8 mouse cellular contexts compared by ENCODE assay signal in the genomic region with DNA sequence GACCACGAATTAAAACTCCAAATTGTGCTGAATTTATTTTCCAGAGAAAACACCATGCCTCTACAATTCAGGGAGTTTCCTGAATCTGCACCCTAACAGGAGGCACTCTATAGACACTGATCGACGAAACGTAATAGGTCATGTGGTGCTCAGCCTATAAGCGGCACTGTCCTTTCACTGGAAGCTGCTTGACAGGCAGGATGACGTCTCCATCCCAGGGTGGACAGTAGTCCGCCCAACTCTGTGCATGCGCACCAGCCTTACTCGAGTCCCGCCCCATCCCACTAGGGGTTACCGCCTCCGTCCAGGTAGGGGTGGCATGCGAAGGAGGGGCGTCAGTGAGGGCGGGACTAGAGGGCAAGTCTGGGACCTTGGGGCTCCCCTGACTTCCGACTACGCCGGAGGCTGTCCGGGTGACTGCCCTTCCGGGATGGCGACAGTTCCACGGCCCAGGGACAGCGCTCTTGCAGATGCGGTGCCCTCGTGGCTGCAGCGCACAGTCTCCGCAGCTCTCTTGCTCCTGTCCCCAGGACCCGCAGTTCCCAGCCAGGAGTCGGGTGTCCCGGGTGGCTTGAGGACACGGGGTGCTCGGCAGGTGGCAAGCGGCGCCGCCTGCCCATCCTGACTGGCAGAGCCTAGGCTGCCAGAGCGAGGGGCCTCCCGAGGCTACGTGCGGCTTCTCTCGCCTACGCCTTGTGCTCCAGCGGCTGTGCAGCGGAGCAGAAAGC. TPM values are rescaled to one million over a fixed set of nuclear protein-coding genes. Genes with fewer than 3 reads are reported as not detected.
DNase-seq lines count a peak whose midpoint lies in the region; ATAC-seq and TF ChIP-seq lines count a peak whose summit lies in the region.

TSS of gene Slc37a4 (plus strand) at position 169 of the 728 bp plus-strand sequence.

- peak within 1 kb of the TSS; percentile 96 for H3K4me2 ChIP-seq in embryonic facial prominence, embryonic 14.5 days (ENCODE audit: low read depth, low read length)
- H3K4me2 ChIP-seq in limb, embryonic 13.5 days (replicated peaks) = peak within 1 kb of the TSS; percentile 98
- H3K4me2 ChIP-seq in midbrain, embryonic 16.5 days (ENCODE audit: low read length) = peak within 1 kb of the TSS; percentile 84

- peak; percentile 97 for DNase-seq in 3T3-L1 (ENCODE audit: low read depth, low spot score)
- peak; percentile 79 to 93 for DNase-seq in adrenal gland, postnatal 4 days (ENCODE audit: low spot score in 2 of 2)
- peak; percentile 98 for DNase-seq in embryonic facial prominence, embryonic 14.5 days (ENCODE audit: low spot score)
- DNase-seq in heart, adult 2 months = peak; percentile 92 to 97
- peak; percentile 98 to 99 for DNase-seq in kidney, adult 8-10 months
- peak; percentile 85 to 96 for DNase-seq in spleen, postnatal 10 days (ENCODE audit: low spot score in 2 of 2)

- TF ChIP-seq POLR2A in heart, adult 2 months (IDR thresholded peaks at IDR 0.05; ENCODE audit: insufficient read depth, low read depth, low read length) = peak; percentile 84

- no peaks in the 10 kb centered on the region for H3K79me2 ChIP-seq in heart, adult 2 months (replicated peaks; ENCODE audit: control insufficient read depth, insufficient read depth, low read length)

- peak; percentile 99 for ATAC-seq in embryonic facial prominence, embryonic 14.5 days (ENCODE audit: low read depth)
- peak; percentile 99 for ATAC-seq in limb, embryonic 13.5 days (ENCODE audit: low FRiP score, low read depth)
- ATAC-seq in midbrain, embryonic 16.5 days = peak; percentile 98

- WGBS in embryonic facial prominence, embryonic 14.5 days = under 1% methylated on average over 26 of the region's 43 CpGs
- under 1% methylated on average over 43 of the region's 43 CpGs for WGBS in heart, adult 2 months
- under 1% methylated on average over 43 of the region's 43 CpGs for WGBS in limb, embryonic 13.5 days
- WGBS in midbrain, embryonic 16.5 days = under 1% methylated on average over 43 of the region's 43 CpGs

- TF ChIP-seq EP300 in heart, adult 2 months (IDR thresholded peaks at IDR 0.05; ENCODE audit: insufficient read depth, low read depth, low read length) = peak; percentile 71; the same call in 1 of the 2 replicates

- H3K27me3 ChIP-seq in embryonic facial prominence, embryonic 14.5 days (replicated peaks; ENCODE audit: control insufficient read depth, insufficient read depth, low read length) = no peaks in the 10 kb centered on the region
- no peaks in the 10 kb centered on the region for H3K27me3 ChIP-seq in heart, adult 2 months (ENCODE audit: control insufficient read depth, insufficient read depth, low read length)
- peaks cover 14% of the 10 kb centered on the region for H3K27me3 ChIP-seq in limb, embryonic 13.5 days
- no peaks in the 10 kb centered on the region for H3K27me3 ChIP-seq in midbrain, embryonic 16.5 days (ENCODE audit: control insufficient read depth, insufficient read depth, low read depth, low read length)

- peaks cover 11% of the 10 kb centered on the region; the same call in 1 of the 2 replicates for H3K4me1 ChIP-seq in embryonic facial prominence, embryonic 14.5 days (ENCODE audit: control insufficient read depth, insufficient read depth, low read length)
- peaks cover 8% of the 10 kb centered on the region for H3K4me1 ChIP-seq in heart, adult 2 months (ENCODE audit: control insufficient read depth, insufficient read depth, low read length)
- H3K4me1 ChIP-seq in limb, embryonic 13.5 days = peaks cover 14% of the 10 kb centered on the region
- peaks cover 18% of the 10 kb centered on the region for H3K4me1 ChIP-seq in midbrain, embryonic 16.5 days (ENCODE audit: control insufficient read depth, insufficient read depth, low read length)

- intact Hi-C loops in heart, adult 2 months (cut with DNase I) = no loop called here

- H3K9ac ChIP-seq in embryonic facial prominence, embryonic 14.5 days (ENCODE audit: low read depth, low read length) = peak within 1 kb of the TSS; percentile 75
- peak within 1 kb of the TSS; percentile 77 for H3K9ac ChIP-seq in heart, adult 2 months (ENCODE audit: low read depth, low read length)
- peak within 1 kb of the TSS; percentile 82 for H3K9ac ChIP-seq in limb, embryonic 13.5 days
- peak within 1 kb of the TSS; percentile 93 for H3K9ac ChIP-seq in midbrain, embryonic 16.5 days (ENCODE audit: low read depth, low read length)

- peak; percentile 18 for TF ChIP-seq CTCF in heart, adult 2 months (IDR thresholded peaks at IDR 0.05)

- H3K27ac ChIP-seq in embryonic facial prominence, embryonic 14.5 days (replicated peaks; ENCODE audit: low read depth, low read length) = peak within 1 kb of the TSS; percentile 67; the same call in 1 of the 2 replicates
- H3K27ac ChIP-seq in heart, adult 2 months = peak within 1 kb of the TSS; percentile 96
- H3K27ac ChIP-seq in limb, embryonic 13.5 days = peak within 1 kb of the TSS; percentile 72; the same call in 1 of the 2 replicates
- peak within 1 kb of the TSS; percentile 90 for H3K27ac ChIP-seq in midbrain, embryonic 16.5 days (ENCODE audit: low read length)

- no peaks in the 10 kb centered on the region for H3K9me3 ChIP-seq in embryonic facial prominence, embryonic 14.5 days (ENCODE audit: control insufficient read depth, low read length)
- no peaks in the 10 kb centered on the region for H3K9me3 ChIP-seq in limb, embryonic 13.5 days
- H3K9me3 ChIP-seq in midbrain, embryonic 16.5 days (replicated peaks; ENCODE audit: control insufficient read depth, low read length, poor library complexity, severe bottlenecking) = no peaks in the 10 kb centered on the region

- H3K36me3 ChIP-seq in embryonic facial prominence, embryonic 14.5 days (ENCODE audit: control insufficient read depth, insufficient read depth, low read length) = peaks cover 26% of the 10 kb centered on the region
- no peaks in the 10 kb centered on the region for H3K36me3 ChIP-seq in heart, adult 2 months (ENCODE audit: control insufficient read depth, insufficient read depth, low read length)
- H3K36me3 ChIP-seq in limb, embryonic 13.5 days = peaks cover 33% of the 10 kb centered on the region
- peaks cover 9% of the 10 kb centered on the region for H3K36me3 ChIP-seq in midbrain, embryonic 16.5 days (ENCODE audit: control insufficient read depth, insufficient read depth, low read length)

- H3K4me3 ChIP-seq in embryonic facial prominence, embryonic 14.5 days (ENCODE audit: low read depth, low read length) = peak within 1 kb of the TSS; percentile 74
- H3K4me3 ChIP-seq in heart, adult 2 months = peak within 1 kb of the TSS; percentile 58
- H3K4me3 ChIP-seq in limb, embryonic 13.5 days = peak within 1 kb of the TSS; percentile 72
- H3K4me3 ChIP-seq in midbrain, embryonic 16.5 days (ENCODE audit: low read depth, low read length) = peak within 1 kb of the TSS; percentile 76

RNA-seq across cellular contexts. Expression of gene Slc37a4, which starts in this region (rescaled TPM):
- total RNA-seq in adrenal gland, postnatal 4 days (2021) = 10 to 100 TPM; 36.0 to 37.4 TPM
- polyA plus RNA-seq in embryonic facial prominence, embryonic 14.5 days (2014; fragmentation: Nextera tagmentation; extraction: Ambion mirVana) = 19.0 and 20.1 TPM in 2 replicates
- total RNA-seq in heart, adult 2 months (2021) = 10 to 100 TPM; 20.9 to 24.8 TPM
- 38.9 and 62.9 TPM in 2 replicates for polyA plus RNA-seq in heart, adult 2 months (2012; rRNA removed)
- polyA plus RNA-seq in limb, embryonic 13.5 days (2015; fragmentation: Nextera tagmentation; extraction: Ambion mirVana) = 11.1 and 11.5 TPM in 2 replicates
- 43.1 and 46.6 TPM in 2 replicates for polyA plus RNA-seq in midbrain, embryonic 16.5 days (2015; fragmentation: Nextera tagmentation; extraction: Ambion mirVana)

Comparison
In these comparisons a context has a peak if more than half of its experiments do, and no peak if none do; other contexts are left out.
1. Peak in every context shown above with its lines: DNase-seq, ATAC-seq, H3K4me3 ChIP-seq and H3K27ac ChIP-seq.